Mouse (Mus musculus) CH12.LX (cell line): Measurements from ENCODE around the gene Slc6a5. TPM values are rescaled to one million over a fixed set of nuclear protein-coding genes. Genes with fewer than 3 reads are reported as not detected.
A peak's percentile ranks its signal among the peaks of the same experiment; 100 is the strongest.

Source experiments
- DNase-seq: peaks from one replicate; pipeline ENCODE4 v3.0.0-alpha.2; 2013; ENCODE audit errors: extremely low read depth
- H3K27ac ChIP-seq: 2 replicates; pipeline ENCODE4 v1.5.1; 2012; ENCODE audit warnings: low read depth, mild to moderate bottlenecking, control low read depth, moderate library complexity; ENCODE audit not compliant: insufficient read depth
- H3K27me3 ChIP-seq: replicated peaks from 2 replicates; pipeline ENCODE3; 2012; ENCODE audit warnings: inconsistent platforms
- H3K36me3 ChIP-seq, 2 experiments: replicated peaks in 1 of 2; 2 replicates each; pipeline versions ENCODE3 to v1.6.1; 2012; ENCODE audit warnings: inconsistent platforms in 1 of 2, low read length in 1 of 2, mild to moderate bottlenecking in 1 of 2, mixed read lengths in 1 of 2, moderate library complexity in 1 of 2; ENCODE audit not compliant: control insufficient read depth in 1 of 2, insufficient read depth in 1 of 2
- H3K4me1 ChIP-seq, 2 experiments: 2 replicates each; pipeline ENCODE4 v1.6.1; 2012; ENCODE audit warnings: inconsistent platforms in 1 of 2, moderate library complexity in 1 of 2; ENCODE audit not compliant: insufficient read depth in 2 of 2, control insufficient read depth in 1 of 2
- H3K4me2 ChIP-seq: 2 replicates; pipeline ENCODE4 v1.6.1; 2012; ENCODE audit warnings: low read depth, mild to moderate bottlenecking, control low read depth; ENCODE audit not compliant: poor library complexity, insufficient read depth, severe bottlenecking
- H3K4me3 ChIP-seq, 3 experiments: fragments of 150-350 bp in 1 of 3; sonication (generic) in 1 of 3; replicated peaks in 1 of 3; 2 replicates each; pipeline versions ENCODE3 to v1.5.1; 2011 to 2012; ENCODE audit warnings: low read depth in 2 of 3, low read length in 2 of 3, mild to moderate bottlenecking in 2 of 3, moderate library complexity in 2 of 3, control low read depth in 1 of 3, improper control_type of control experiment in 1 of 3, inconsistent platforms in 1 of 3, mixed read lengths in 1 of 3; ENCODE audit not compliant: poor library complexity in 1 of 3
- H3K79me2 ChIP-seq: replicated peaks from 2 replicates; pipeline ENCODE4 v1.6.1; 2012; ENCODE audit warnings: mild to moderate bottlenecking, moderate library complexity; ENCODE audit not compliant: control insufficient read depth, poor library complexity, insufficient read depth, severe bottlenecking; ENCODE audit errors: extremely low read depth
- H3K9ac ChIP-seq: 2 replicates; pipeline ENCODE4 v1.6.1; 2012; ENCODE audit warnings: low read depth, mild to moderate bottlenecking, control low read depth, moderate library complexity; ENCODE audit not compliant: insufficient read depth
- H3K9me3 ChIP-seq: replicated peaks from 2 replicates; pipeline ENCODE3; 2012; ENCODE audit warnings: low read length, inconsistent platforms, mixed read lengths
- CHD2 ChIP-seq: IDR thresholded peaks from 2 replicates; pipeline ENCODE4 v1.6.1; 2011; ENCODE audit warnings: low read length, improper control_type of control experiment
- CTCF ChIP-seq, 2 experiments: IDR thresholded peaks in 1 of 2; conservative IDR thresholded peaks in 1 of 2; 2 replicates each; pipeline ENCODE4 v1.5.1; 2011 to 2012; ENCODE audit warnings: low read depth in 2 of 2, low read length in 2 of 2, improper control_type of control experiment in 1 of 2, inconsistent platforms in 1 of 2, mild to moderate bottlenecking in 1 of 2, moderate library complexity in 1 of 2
- EP300 ChIP-seq: IDR thresholded peaks from 2 replicates; pipeline ENCODE4 v1.6.1; 2011; ENCODE audit warnings: low read length, improper control_type of control experiment
- ETS1 ChIP-seq: conservative IDR thresholded peaks from 2 replicates; pipeline ENCODE4 v1.6.1; 2012; ENCODE audit warnings: low read depth, mild to moderate bottlenecking, inconsistent platforms, low read length, improper control_type of control experiment, moderate library complexity
- HCFC1 ChIP-seq: IDR thresholded peaks from 2 replicates; pipeline ENCODE4 v1.6.1; 2012; ENCODE audit warnings: low read depth, mild to moderate bottlenecking, inconsistent platforms, low read length, improper control_type of control experiment
- IRF4 ChIP-seq: IDR thresholded peaks from 2 replicates; pipeline ENCODE4 v1.6.1; 2014; ENCODE audit warnings: low read depth, mild to moderate bottlenecking, inconsistent platforms, low read length, improper control_type of control experiment
- KAT2A ChIP-seq: IDR thresholded peaks from 2 replicates; pipeline ENCODE4 v1.6.1; 2012; ENCODE audit warnings: low read length, improper control_type of control experiment, inconsistent platforms; ENCODE audit not compliant: insufficient replicate concordance
- MAFK ChIP-seq: IDR thresholded peaks from 2 replicates; pipeline ENCODE4 v1.6.1; 2011; ENCODE audit warnings: low read length, improper control_type of control experiment; ENCODE audit not compliant: insufficient replicate concordance
- MAX ChIP-seq: IDR thresholded peaks from 2 replicates; pipeline ENCODE4 v1.6.1; 2011; ENCODE audit warnings: low read length, improper control_type of control experiment
- MAZ ChIP-seq: IDR thresholded peaks from 2 replicates; pipeline ENCODE4 v1.6.1; 2012; ENCODE audit warnings: low read depth, mild to moderate bottlenecking, inconsistent platforms, low read length, improper control_type of control experiment, moderate library complexity
- MEF2A ChIP-seq: IDR thresholded peaks from 2 replicates; pipeline ENCODE4 v1.6.1; 2014; ENCODE audit warnings: low read depth, mild to moderate bottlenecking, inconsistent platforms, low read length, improper control_type of control experiment, borderline replicate concordance
- MXI1 ChIP-seq: IDR thresholded peaks from 2 replicates; pipeline ENCODE4 v1.6.1; 2011; ENCODE audit warnings: mild to moderate bottlenecking, low read depth, low read length, improper control_type of control experiment
- MYC ChIP-seq: IDR thresholded peaks from 2 replicates; pipeline ENCODE4 v1.6.1; 2011; ENCODE audit warnings: low read depth, mild to moderate bottlenecking, improper control_type of control experiment, low read length
- NELFE ChIP-seq: IDR thresholded peaks from 2 replicates; pipeline ENCODE4 v1.6.1; 2011; ENCODE audit warnings: low read depth, low read length, improper control_type of control experiment
- NRF1 ChIP-seq: IDR thresholded peaks from 2 replicates; pipeline ENCODE4 v1.6.1; 2014; ENCODE audit warnings: low read depth, mild to moderate bottlenecking, inconsistent platforms, low read length, improper control_type of control experiment, moderate library complexity
- RAD21 ChIP-seq: IDR thresholded peaks from 2 replicates; pipeline ENCODE4 v1.6.1; 2011; ENCODE audit warnings: low read depth, mild to moderate bottlenecking, low read length, improper control_type of control experiment, moderate library complexity
- SIN3A ChIP-seq: IDR thresholded peaks from 2 replicates; pipeline ENCODE4 v1.6.1; 2012; ENCODE audit warnings: low read length, improper control_type of control experiment, inconsistent platforms
- SMC3 ChIP-seq: IDR thresholded peaks from 2 replicates; pipeline ENCODE4 v1.6.1; 2011; ENCODE audit warnings: low read depth, low read length, improper control_type of control experiment
- USF1 ChIP-seq: IDR thresholded peaks from 2 replicates; pipeline ENCODE4 v1.6.1; 2014; ENCODE audit warnings: low read depth, mild to moderate bottlenecking, inconsistent platforms, low read length, improper control_type of control experiment
- USF2 ChIP-seq: conservative IDR thresholded peaks from 2 replicates; pipeline ENCODE4 v1.6.1; 2011; ENCODE audit warnings: low read depth, low read length, improper control_type of control experiment
- ZKSCAN1 ChIP-seq: IDR thresholded peaks from 2 replicates; pipeline ENCODE4 v1.6.1; 2012; ENCODE audit warnings: low read depth, inconsistent platforms, low read length, improper control_type of control experiment, borderline replicate concordance
- ZNF384 ChIP-seq: IDR thresholded peaks from 2 replicates; pipeline ENCODE4 v1.6.1; 2012; ENCODE audit warnings: low read depth, low read length, improper control_type of control experiment, inconsistent platforms
- dilution Hi-C: fragments of 300-500 bp; cut with MboI; formaldehyde crosslinking; loops from 2 replicates; pipeline ENCODE4 v1.14.3; 2020; ENCODE audit warnings: low sequenced_read_pairs; ENCODE audit not compliant: extremely low pct_unique_long_range_greater_than_20kb, extremely low pct_ligation_motif_present
- in situ Hi-C: fragments of 300-500 bp; cut with MboI; formaldehyde crosslinking; loops from 3 replicates; pipeline ENCODE4 v1.14.3; 2019; ENCODE audit warnings: low sequenced_read_pairs, low pct_ligation_motif_present, low pct_unique_long_range_greater_than_20kb, mixed read lengths
- polyA plus RNA-seq: library from polyadenylated mRNA; unstranded; fragments of >175 nt; gene quantifications from 2 replicates; pipeline ENCODE4 v1.2.1, GENCODE M21; 2012; ENCODE audit warnings: low read depth; ENCODE audit not compliant: insufficient read length
- total RNA-seq, 2 experiments: library from RNA; depleted of rRNA; stranded (reverse); fragments of 300-350 nt in 1 of 2; fragments of >200 nt in 1 of 2; gene quantifications; 2 replicates each; pipeline ENCODE4 v1.2.3; 2012 to 2014

The Slc6a5 gene
- total and polyA plus RNA-seq, 3 experiments: not detected

DNA sequence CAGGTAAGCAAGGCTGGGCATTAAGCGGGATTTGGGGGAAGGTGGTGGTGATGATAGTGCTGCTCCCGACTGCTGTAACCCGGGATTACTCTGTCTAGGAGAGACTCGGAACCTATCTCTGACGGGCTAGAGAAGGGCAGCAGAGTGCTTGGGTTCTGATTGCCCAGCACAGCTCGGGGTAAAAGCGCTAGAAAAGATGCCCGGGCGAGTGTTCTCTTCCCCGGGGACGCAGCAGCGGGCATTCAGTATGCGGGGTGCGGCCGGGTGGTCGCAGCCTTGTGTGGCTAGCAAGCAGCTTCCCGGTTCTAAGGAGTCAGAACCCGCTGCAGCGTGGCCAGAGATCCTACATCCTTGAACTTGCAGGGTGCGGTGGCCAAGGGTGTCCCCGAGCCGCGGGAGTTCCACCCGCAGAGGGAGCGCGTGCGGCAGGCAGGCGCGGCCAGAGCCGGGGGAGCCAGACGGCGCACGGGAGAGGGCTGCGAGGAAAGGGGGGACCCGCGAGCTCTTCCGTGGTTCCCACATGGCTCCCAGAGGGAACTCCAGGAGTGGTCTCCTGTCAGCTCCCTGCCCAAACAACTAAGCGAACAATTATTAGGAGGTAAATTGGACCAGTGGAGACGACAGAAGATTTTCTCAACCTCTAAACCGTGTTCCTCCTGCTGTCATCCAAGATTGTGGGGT is 65.6 kb downstream of the Slc6a5 start:
- Histone ChIP-seq H3K79me2 (no peaks in the 10 kb centered on the region), H3K4me3 (no peak overlapping the region), H3K27me3 (peaks cover 11% of the 10 kb centered on the region), H3K27ac (no peak overlapping the region), H3K9ac (no peak overlapping the region), H3K9me3 (peaks cover 9% of the 10 kb centered on the region), H3K4me1 (no peaks in the 10 kb centered on the region), H3K36me3 (no peaks in the 10 kb centered on the region), H3K4me2 (no peak overlapping the region)
- TF ChIP-seq RAD21 (no peak), KAT2A (no peak), ZNF384 (no peak), CHD2 (no peak), MXI1 (no peak), IRF4 (no peak), MAX (no peak), MEF2A (no peak), SIN3A (no peak), USF2 (no peak), MAFK (no peak), EP300 (no peak), SMC3 (no peak), NELFE (no peak), CTCF (conservative IDR thresholded peaks at IDR 0.05 in 1 of 2, IDR thresholded peaks at IDR 0.05 in 1 of 2; ENCODE audit: low read depth in 2 of 2, low read length in 2 of 2) (no peak), ETS1 (no peak), MAZ (no peak), HCFC1 (no peak), NRF1 (no peak)
- DNase-seq: no peak
- in situ Hi-C loops: no loop called here
- dilution Hi-C loops: no loop called here

DNA sequence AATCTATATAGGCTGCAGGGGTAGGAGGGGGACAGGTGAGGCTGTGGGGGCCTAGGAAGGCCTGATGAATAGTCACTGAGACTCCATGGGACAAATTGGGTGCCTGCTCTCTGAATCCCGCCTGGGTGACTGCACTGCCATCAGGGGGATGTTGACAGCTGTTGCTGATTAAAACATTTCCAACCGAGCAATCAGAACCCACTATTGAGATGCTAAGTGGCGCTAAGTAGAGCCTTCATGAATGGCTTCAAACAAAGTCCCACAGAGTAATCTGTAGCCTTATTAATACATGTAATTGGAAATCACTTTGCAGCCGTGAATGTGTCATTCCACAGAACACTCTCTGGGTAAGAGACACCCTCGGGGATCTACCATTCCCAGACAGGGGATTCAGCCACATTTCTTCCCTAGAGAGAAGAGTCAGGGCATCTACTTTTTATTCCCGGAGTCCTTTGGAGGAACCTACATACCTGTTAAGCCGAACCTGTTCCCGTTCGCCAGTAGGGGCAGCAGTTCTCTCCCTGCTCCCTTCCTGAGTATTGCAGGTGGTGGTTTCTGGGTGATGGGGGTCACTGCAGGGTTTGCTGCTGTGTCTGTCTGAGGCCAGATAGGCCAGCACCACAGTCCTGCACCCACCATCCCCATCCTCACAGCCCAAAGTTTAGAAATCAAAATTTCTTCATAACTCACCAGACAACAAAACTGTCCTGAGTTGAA is 71.7 kb downstream of the Slc6a5 start:
- H3K27ac ChIP-seq: no peak overlapping the region
- no peaks in the 10 kb centered on the region for H3K4me1 ChIP-seq
- H3K79me2 ChIP-seq: no peaks in the 10 kb centered on the region
- H3K9me3 ChIP-seq: no peaks in the 10 kb centered on the region
- H3K4me2 ChIP-seq: no peak overlapping the region
- no peak overlapping the region for H3K9ac ChIP-seq
- H3K36me3 ChIP-seq: no peaks in the 10 kb centered on the region
- H3K4me3 ChIP-seq: no peak overlapping the region
- TF ChIP-seq MEF2A: no peak
- no peak for TF ChIP-seq ZKSCAN1
- peak in 1 of 2 experiments; percentile 37; a peak in 2 of 4 replicates for TF ChIP-seq CTCF (conservative IDR thresholded peaks at IDR 0.05 in 1 of 2, IDR thresholded peaks at IDR 0.05 in 1 of 2; ENCODE audit: low read depth in 2 of 2, low read length in 2 of 2)
- TF ChIP-seq RAD21: no peak; the same call in 1 of the 2 replicates
- no peak for TF ChIP-seq IRF4
- TF ChIP-seq USF1: no peak
- no peak for TF ChIP-seq MYC
- peaks cover 13% of the 10 kb centered on the region for H3K27me3 ChIP-seq
- dilution Hi-C loops (no loop called here), in situ Hi-C loops (no loop called here)
- DNase-seq: no peak
